Mouse (Mus musculus) liver, adult 2 months (tissue): ENCODE data around the gene Gm17324.

Source experiments
- CTCF ChIP-seq: fragments of 200-500 bp; IDR thresholded peaks from 2 replicates; pipeline ENCODE4 v1.5.1; 2011; ENCODE audit warnings: low read depth, low read length, control low read depth
- POLR2A ChIP-seq: fragments of 200-500 bp; IDR thresholded peaks from 2 replicates; pipeline ENCODE4 v1.6.1; 2011; ENCODE audit warnings: low read length, control low read depth; ENCODE audit not compliant: insufficient read depth; ENCODE audit errors: extremely low read depth

GRCm38 (mm10) chr9:78450404-78450803 lies 1.8 kb upstream of the Gm17324 start:
- TF ChIP-seq CTCF, result no peak
- TF ChIP-seq POLR2A, result no peak
